Mouse (Mus musculus) neutrophil, adult 59 days (primary cell): ENCODE data around the gene Mier2. TPM values are rescaled to one million over a fixed set of nuclear protein-coding genes. Genes with fewer than 3 reads are reported as not detected.

Experiments used
- total RNA-seq, 2 experiments: library from RNA; stranded (reverse); gene quantifications; 1 replicate in 1 of 2; 2 replicates in 1 of 2; pipeline ENCODE4 v1.2.4; 2023

The Mier2 gene
- 1 to 10 TPM; 9.0 to 9.9 TPM for total RNA-seq

GRCm38 (mm10) chr10:79554330-79555237, at the start of gene Mier2:
Gene Mier2 (minus strand): TSS chr10:79555199.

GRCm38 (mm10) chr10:79587061-79587751, 32.2 kb upstream of the Mier2 start, which contains the start of gene Theg:
Gene Theg (minus strand): TSS chr10:79587331.

DNA sequence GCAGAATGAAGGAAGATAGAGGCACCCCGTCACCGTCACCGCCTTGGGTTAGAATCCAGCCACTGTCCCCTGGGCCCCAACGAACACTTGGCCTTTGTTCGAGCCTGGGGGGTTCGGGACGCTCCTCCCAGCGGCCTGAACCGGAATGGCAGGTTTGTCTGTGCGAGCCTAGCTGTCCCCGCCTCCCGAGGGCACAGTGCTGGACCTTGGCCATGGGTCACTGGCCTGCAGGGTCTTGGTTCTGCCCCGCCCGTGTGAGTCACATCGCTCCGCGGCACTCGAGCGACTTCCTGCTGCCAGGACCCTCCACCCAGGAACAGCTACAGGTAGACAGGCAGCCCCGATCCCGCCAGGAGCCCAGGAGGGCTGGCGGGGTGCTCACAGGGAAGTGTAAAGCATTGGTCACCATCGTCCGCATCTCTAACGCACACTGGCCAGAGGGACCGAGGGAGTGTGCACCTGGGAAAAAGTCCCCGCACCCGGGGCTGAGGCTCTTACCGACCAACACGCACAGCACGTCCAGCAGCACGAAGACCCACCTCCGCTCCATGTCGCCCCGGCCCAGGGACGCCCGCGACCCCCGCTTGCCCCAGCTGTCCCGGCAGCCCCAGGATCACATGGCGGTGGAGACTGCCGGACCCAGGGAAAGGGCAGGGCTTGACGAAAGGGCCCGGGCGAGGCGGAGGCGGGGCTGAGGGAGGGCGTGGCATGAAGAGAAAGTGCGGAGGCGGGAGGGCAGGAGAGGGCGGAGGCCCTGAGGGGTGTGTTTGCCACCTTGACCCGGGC, 21.7 kb downstream of the Mier2 start, which contains the start of gene Plpp2:
TSS of gene Plpp2 (minus strand) at position 671 of the 786 bp plus-strand sequence.

Other genes starting within 250 kb of the Mier2 start
- gene Vmn2r82, start 198.7 kb downstream of the Mier2 start, total RNA-seq, result not detected
- not detected for gene Vmn2r83, start 86.5 kb downstream of the Mier2 start, total RNA-seq
- gene Plpp2, start 21.4 kb downstream of the Mier2 start, total RNA-seq, result 1 to 10 TPM; 3.7 to 5.2 TPM
- not detected for gene Theg, start 32.1 kb upstream of the Mier2 start, total RNA-seq
- not detected for gene C2cd4c, start 58.8 kb upstream of the Mier2 start, total RNA-seq
- gene Shc2, start 82.7 kb upstream of the Mier2 start, total RNA-seq, result not detected
- not detected for gene Odf3l2, start 90.5 kb upstream of the Mier2 start, total RNA-seq
- not detected for gene Madcam1, start 109.4 kb upstream of the Mier2 start, total RNA-seq
- 10 to 100 TPM; 20.1 to 26.2 TPM for gene Tpgs1, start 114.2 kb upstream of the Mier2 start, total RNA-seq
- gene Cdc34, start 127.0 kb upstream of the Mier2 start, total RNA-seq, result 10 to 100 TPM; 66.7 to 77.6 TPM
- gene Gzmm, start 133.8 kb upstream of the Mier2 start, total RNA-seq, result 1 to 10 TPM; 1.1 to 1.2 TPM
- 100 to 1,000 TPM; 117 to 123 TPM for gene Bsg, start 149.3 kb upstream of the Mier2 start, total RNA-seq
- under 1 TPM; 0.11 to 0.18 TPM for gene Hcn2, start 161.4 kb upstream of the Mier2 start, total RNA-seq
- 10 to 100 TPM; 13.7 to 15.0 TPM for gene Polrmt, start 191.4 kb upstream of the Mier2 start, total RNA-seq
- gene Fgf22, start 199.9 kb upstream of the Mier2 start, total RNA-seq, result not detected
- 10 to 100 TPM; 25.1 to 26.7 TPM for gene Rnf126, start 211.8 kb upstream of the Mier2 start, total RNA-seq
- gene Fstl3, start 222.1 kb upstream of the Mier2 start, total RNA-seq, result 1 to 10 TPM; 4.5 to 5.9 TPM
- gene Prss57, start 235.8 kb upstream of the Mier2 start, total RNA-seq, result 10 to 100 TPM; 13.6 to 18.0 TPM
- gene Palm, start 238.4 kb upstream of the Mier2 start, total RNA-seq, result 100 to 1,000 TPM; 124 to 129 TPM